ENCODE assay signal across 8 mouse cellular contexts in genomic region chr7:144581559-144582283, GRCm38 (mm10). TPM values are rescaled to one million over a fixed set of nuclear protein-coding genes. Genes with fewer than 3 reads are reported as not detected.
DNase-seq lines count a peak whose midpoint lies in the region; ATAC-seq and TF ChIP-seq lines count a peak whose summit lies in the region.

No protein-coding gene starts in this region.

- no peaks in the 10 kb centered on the region for H3K27me3 ChIP-seq in hindbrain, postnatal 0 days (ENCODE audit: insufficient read depth, low read length)

- WGBS in hindbrain, postnatal 0 days = 1% methylated on average over 43 of the region's 43 CpGs
- WGBS in macrophage (ENCODE audit: missing documents) = under 1% methylated on average over 39 of the region's 43 CpGs

- intact Hi-C loops in gastrocnemius, adult 2 months (cut with DNase I) = loop anchor here (2.0 to 10.0 kb wide), 2 partner anchors 111 to 367 kb away; partner anchors contain the start of gene Cttn

- DNase-seq in WW6 (ENCODE audit: low read depth, low spot score) = peak; percentile 28
- peak; percentile 39 to 66 for DNase-seq in cerebellum, postnatal 4 days (ENCODE audit: low spot score in 2 of 2)
- peak; percentile 87 for DNase-seq in gastrocnemius, adult 2 months
- peak; percentile 90 for DNase-seq in hindbrain, postnatal 0 days (ENCODE audit: low spot score)
- DNase-seq in left cerebral cortex, adult 18-20 months (ENCODE audit: low spot score in 2 of 2) = peak; percentile 36 to 45
- peak; percentile 56 for DNase-seq in right cerebral cortex, adult 18-20 months
- peak; percentile 39 for DNase-seq in urinary bladder, postnatal 10 days (ENCODE audit: low spot score)

- peak; percentile 71 for TF ChIP-seq CTCF in gastrocnemius, adult 2 months (IDR thresholded peaks at IDR 0.05)
- peak; percentile 86 for TF ChIP-seq CTCF in hindbrain, postnatal 0 days (IDR thresholded peaks at IDR 0.05; ENCODE audit: low read depth)

- H3K27ac ChIP-seq in gastrocnemius, adult 2 months = peak overlapping the region; percentile 86
- H3K27ac ChIP-seq in hindbrain, postnatal 0 days = peak overlapping the region; percentile 80
- peak overlapping the region; percentile 89 for H3K27ac ChIP-seq in macrophage

- 0 out of 2 replicates have a peak, but pooled peaks cover 10% of the 10 kb centered on the region for H3K36me3 ChIP-seq in hindbrain, postnatal 0 days (ENCODE audit: insufficient read depth, low read length)
- H3K36me3 ChIP-seq in macrophage (ENCODE audit: inconsistent target) = no peaks in the 10 kb centered on the region; the same call in 1 of the 2 replicates

- no peaks in the 10 kb centered on the region for H3K9me3 ChIP-seq in hindbrain, postnatal 0 days (ENCODE audit: low read length)

- H3K4me1 ChIP-seq in hindbrain, postnatal 0 days (ENCODE audit: insufficient read depth, low read length) = peaks cover 13% of the 10 kb centered on the region

- H3K79me2 ChIP-seq in macrophage (ENCODE audit: inconsistent target) = peaks cover 17% of the 10 kb centered on the region; the same call in 1 of the 2 replicates

- H3K4me3 ChIP-seq in gastrocnemius, adult 2 months = peak overlapping the region; percentile 98
- peak overlapping the region; percentile 56 for H3K4me3 ChIP-seq in hindbrain, postnatal 0 days (ENCODE audit: low read length)
- peak overlapping the region; percentile 56 for H3K4me3 ChIP-seq in macrophage (ENCODE audit: inconsistent target)

- H3K4me2 ChIP-seq in hindbrain, postnatal 0 days (ENCODE audit: low read depth, low read length) = peak overlapping the region; percentile 65

- H3K9ac ChIP-seq in hindbrain, postnatal 0 days (replicated peaks; ENCODE audit: low read length) = peak overlapping the region; percentile 63

- ATAC-seq in hindbrain, postnatal 0 days = peak; percentile 86

RNA-seq across cellular contexts. Expression of gene Fadd, which starts 0.5 kb away (rescaled TPM):
- total RNA-seq in gastrocnemius, adult 2 months (2021) = 1 to 10 TPM; 1.6 to 2.6 TPM
- 3.4 and 4.3 TPM in 2 replicates for total RNA-seq in hindbrain, postnatal 0 days (2014; rRNA removed)
- 3.1 and 3.7 TPM in 2 replicates for polyA plus RNA-seq in hindbrain, postnatal 0 days (2015; fragmentation: Nextera tagmentation; extraction: Ambion mirVana)
- 1 to 10 TPM; 2.2 to 2.3 TPM for total RNA-seq in left cerebral cortex, adult 18-20 months (2021)
- total RNA-seq in macrophage (2018; cell fraction: chromatin; rRNA removed) = 1 to 10 TPM; 1.6 to 8.8 (median 4.1) TPM
- 10 to 100 TPM in 25 of 26 experiments, 1 to 10 TPM in 1; 9.6 to 14.3 (median 12.5) TPM for total RNA-seq in macrophage (2018; cell fraction: cytosol; rRNA removed)
- total RNA-seq in macrophage (2018; cell fraction: nucleus; rRNA removed) = 10 to 100 TPM in 1 of 26 experiments, 1 to 10 TPM in 25; 2.8 to 11.8 (median 6.5) TPM
- polyA plus RNA-seq in macrophage (2018) = 9.0 to 12.9 TPM (median 10.1 TPM) in 3 replicates

RNA-seq across cellular contexts. Expression of gene Ppfia1, which starts 28.2 kb away (rescaled TPM):
- total RNA-seq in gastrocnemius, adult 2 months (2021) = 10 to 100 TPM; 28.3 to 33.4 TPM
- 27.4 and 36.2 TPM in 2 replicates for total RNA-seq in hindbrain, postnatal 0 days (2014; rRNA removed)
- 15.6 and 17.2 TPM in 2 replicates for polyA plus RNA-seq in hindbrain, postnatal 0 days (2015; fragmentation: Nextera tagmentation; extraction: Ambion mirVana)
- 10 to 100 TPM; 28.9 to 37.6 TPM for total RNA-seq in left cerebral cortex, adult 18-20 months (2021)
- 100 to 1,000 TPM in 23 of 26 experiments, 10 to 100 TPM in 3; 66.4 to 361 (median 134) TPM for total RNA-seq in macrophage (2018; cell fraction: chromatin; rRNA removed)
- 10 to 100 TPM; 25.0 to 43.0 (median 36.0) TPM for total RNA-seq in macrophage (2018; cell fraction: cytosol; rRNA removed)
- 100 to 1,000 TPM in 7 of 26 experiments, 10 to 100 TPM in 19; 54.8 to 230 (median 75.7) TPM for total RNA-seq in macrophage (2018; cell fraction: nucleus; rRNA removed)
- polyA plus RNA-seq in macrophage (2018) = 25.9 to 74.0 TPM (median 35.3 TPM) in 3 replicates

Comparison
In these comparisons a context has a peak if more than half of its experiments do, and no peak if none do; other contexts are left out.
1. Peak in every context shown above with its lines: DNase-seq, ATAC-seq, H3K4me3 ChIP-seq and H3K27ac ChIP-seq.
2. DNase-seq: peak in every context shown above with its lines; median percentile 90 in hindbrain, postnatal 0 days; 87 in gastrocnemius, adult 2 months; 56 in right cerebral cortex, adult 18-20 months; 52 in cerebellum, postnatal 4 days; 40 in left cerebral cortex, adult 18-20 months; 39 in urinary bladder, postnatal 10 days; 28 in WW6.